Mouse (Mus musculus) frontal cortex, adult (tissue): ENCODE results near the gene Tat.
"Not testable (repeated sequence)": the region's sequence is repeated elsewhere in the genome, so short reads cannot be mapped to it uniquely, and the experiment has no call there.

Experiments
- ATAC-seq: cut with Nextera tagmentation; 2 replicates; pipeline ENCODE4 v1.9.2; 2017; ENCODE audit warnings: mild to moderate bottlenecking, moderate library complexity, mixed read lengths; ENCODE audit not compliant: low TSS enrichment

Gene Tat

GRCm38 (mm10) chr8:109983944-109984343 lies 6.3 kb upstream of the Tat start:
- ATAC-seq: no peak

GRCm38 (mm10) chr8:109986384-109986783 lies 3.9 kb upstream of the Tat start:
- no peak for ATAC-seq

DNA sequence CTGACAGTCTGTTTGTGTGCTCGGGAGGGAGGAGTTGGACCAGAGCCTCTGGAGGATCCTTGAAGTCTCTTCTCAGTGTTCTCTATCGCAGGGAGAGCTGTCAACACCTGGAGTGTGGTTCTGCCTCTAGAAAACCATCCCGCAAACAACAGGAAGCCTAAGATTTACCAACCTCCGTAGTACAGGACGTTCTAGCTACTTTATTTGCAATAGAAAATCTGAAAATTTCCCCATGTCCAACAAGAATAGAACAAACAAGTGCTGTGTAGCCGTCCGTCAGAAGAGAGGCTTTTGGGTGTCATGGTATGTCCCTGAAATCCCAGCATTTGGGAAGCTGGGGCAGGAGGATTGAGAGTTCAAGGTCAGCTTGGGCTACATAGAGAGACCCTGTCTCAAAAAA lies 2.5 kb upstream of the Tat start:
- ATAC-seq: no peak

DNA sequence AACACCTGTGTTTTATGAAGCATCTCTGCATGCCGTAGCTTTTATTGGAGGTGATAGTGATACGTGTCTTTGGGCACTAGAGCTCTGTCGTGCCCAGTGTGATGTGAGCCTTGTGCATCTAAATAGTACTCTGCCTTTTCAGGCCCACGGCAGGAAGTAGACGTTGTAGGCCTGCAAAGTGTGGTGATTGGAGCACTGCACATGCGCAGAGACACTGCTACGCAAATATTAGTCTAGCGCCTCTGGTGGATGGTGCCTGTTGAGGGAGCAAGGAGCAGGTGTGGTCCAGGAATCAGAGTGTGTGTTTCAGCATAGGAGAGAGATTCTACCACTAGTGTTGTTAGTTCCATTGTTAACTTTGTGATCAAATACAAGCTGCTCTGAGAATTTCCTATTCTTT lies 1.1 kb upstream of the Tat start:
- ATAC-seq: no peak

GRCm38 (mm10) chr8:109992166-109992565 lies 1.9 kb downstream of the Tat start:
- ATAC-seq: no peak

DNA sequence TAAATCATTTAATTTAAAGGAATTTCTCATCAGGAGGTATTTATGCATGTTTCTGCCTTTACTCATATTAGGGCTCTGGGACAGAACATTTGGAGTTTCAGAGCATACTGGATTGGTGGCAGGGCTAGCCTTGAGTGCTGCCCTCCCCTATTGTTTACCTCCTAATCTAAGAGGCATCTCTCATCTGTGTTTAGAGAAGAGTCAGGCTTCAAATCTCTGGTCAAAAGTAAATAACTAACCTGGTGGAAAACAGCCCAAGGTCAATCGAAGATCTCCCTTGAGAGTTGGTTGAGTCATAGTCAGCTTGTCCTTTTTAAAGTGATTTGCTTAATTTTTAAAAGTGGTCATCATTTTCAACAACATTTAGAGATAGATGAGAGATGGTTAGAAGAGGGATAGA lies 2.7 kb downstream of the Tat start:
- no peak for ATAC-seq

DNA sequence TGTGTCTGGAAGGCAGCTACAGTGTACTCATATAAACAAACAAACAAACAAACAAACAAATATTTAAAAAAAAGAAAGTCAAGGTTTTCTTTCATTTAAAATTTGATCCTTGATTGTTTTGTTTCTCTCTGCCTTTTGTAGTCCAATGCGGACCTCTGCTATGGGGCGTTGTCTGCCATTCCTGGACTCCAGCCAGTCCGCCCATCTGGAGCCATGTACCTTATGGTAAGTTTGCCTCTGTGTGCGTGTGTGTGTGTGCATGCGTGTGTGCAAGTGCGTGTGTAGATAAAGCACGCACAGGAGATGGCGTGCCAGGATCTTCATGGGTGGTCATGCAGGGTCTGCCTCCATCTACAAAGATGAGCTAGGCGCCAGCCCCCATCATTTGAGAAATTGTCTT lies 7.1 kb downstream of the Tat start:
- ATAC-seq: no peak

DNA sequence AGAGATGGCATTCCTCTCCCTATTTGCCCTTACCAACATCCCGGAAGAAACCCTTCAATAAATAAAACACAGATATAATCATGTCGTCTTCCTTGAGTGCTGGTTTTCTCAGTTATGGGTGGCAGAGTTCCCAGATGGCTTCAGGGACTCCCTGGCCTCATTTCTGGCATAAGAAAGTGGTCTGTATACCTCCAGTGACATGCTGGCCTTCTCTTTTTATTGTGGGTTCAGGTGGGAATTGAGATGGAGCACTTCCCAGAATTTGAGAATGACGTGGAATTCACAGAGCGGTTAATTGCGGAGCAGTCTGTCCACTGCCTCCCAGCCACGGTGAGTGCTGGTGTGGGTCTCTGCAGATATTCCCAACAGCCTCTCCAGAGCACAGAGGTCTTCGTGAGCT lies 7.8 kb downstream of the Tat start:
- ATAC-seq: no peak

- no peak for ATAC-seq
Measured at GRCm38 (mm10) chr8:109999974-110000373, 9.7 kb downstream of the Tat start.

DNA sequence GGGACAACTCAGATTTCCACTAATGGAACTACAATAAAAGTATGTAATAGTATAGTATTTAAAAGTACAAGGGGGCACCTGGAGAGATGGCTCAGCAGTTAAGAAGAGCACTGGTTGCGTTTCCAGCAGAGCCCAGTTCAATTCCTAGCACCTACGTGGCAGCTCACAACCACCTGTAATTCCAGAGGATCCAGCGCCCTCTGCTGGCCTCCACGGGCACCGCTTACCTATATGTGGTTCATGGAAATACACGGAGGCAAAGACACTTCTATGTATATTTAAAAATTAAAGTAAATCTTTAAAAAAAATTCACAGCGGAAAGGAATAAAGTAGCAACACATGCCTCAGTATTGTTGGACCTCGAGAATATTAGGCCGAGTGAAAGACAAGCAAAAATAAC lies 12.7 kb downstream of the Tat start:
- ATAC-seq: no peak

DNA sequence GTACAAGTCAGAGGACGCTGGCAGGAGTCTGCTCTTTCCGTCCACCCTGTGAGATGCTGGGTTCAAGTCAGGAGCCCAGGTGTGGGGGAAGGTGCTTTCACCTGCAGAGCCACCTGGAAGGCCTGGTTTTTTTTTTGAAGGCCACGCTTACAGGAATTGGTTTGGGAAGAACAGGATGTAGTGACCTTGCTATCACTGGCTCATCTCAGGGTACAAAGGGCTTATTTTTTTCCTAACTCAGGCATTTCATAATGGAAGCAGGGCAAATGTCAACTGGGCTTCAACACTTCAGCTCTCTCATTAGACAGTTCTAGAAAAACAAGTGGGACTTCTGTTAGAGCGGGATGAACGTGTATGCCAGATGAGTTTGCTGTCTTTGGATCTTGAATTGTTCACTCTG lies 14.1 kb downstream of the Tat start:
- ATAC-seq: no peak

GRCm38 (mm10) chr8:110006312-110007023 lies 16.2 kb downstream of the Tat start:
- peak; percentile 79 for ATAC-seq

DNA sequence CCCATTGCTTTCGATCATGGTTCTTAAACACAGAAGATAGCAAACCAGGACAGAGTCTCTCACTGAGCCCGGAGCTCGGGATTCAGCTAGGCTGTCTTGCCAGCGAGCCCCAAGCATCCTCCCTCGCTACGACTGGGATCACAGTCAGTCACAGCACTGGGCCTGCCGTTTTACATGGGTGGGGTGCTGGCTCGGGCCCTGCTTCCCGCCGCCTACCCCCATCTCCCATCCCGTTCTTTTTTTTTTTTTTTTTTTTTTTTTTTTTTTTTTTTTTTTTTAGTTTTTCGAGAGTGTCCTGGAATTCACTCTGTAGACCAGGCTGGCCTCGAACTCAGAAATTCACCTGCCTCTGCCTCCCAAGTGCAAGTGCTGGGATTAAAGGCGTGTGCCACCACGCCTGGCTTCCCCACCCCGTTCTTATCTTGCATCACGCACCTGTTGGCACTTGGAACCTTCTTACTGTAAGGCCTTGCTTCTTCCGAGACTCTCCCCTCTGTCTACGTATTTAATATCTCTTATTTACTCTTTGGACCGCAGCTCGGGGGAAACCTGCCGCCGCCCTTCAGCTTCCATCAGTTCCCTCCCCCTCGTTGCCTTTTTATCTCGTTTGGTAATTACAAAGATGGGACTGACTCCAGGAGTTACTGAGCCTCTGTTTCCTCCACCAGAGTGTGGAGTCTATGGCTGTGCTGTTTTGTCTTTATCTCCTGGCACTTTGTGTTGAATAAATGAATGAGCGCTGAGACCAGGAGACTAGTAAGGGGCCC lies 18.2 kb downstream of the Tat start:
- no peak for ATAC-seq

GRCm38 (mm10) chr8:110008995-110009446 lies 18.8 kb downstream of the Tat start:
- no peak for ATAC-seq

DNA sequence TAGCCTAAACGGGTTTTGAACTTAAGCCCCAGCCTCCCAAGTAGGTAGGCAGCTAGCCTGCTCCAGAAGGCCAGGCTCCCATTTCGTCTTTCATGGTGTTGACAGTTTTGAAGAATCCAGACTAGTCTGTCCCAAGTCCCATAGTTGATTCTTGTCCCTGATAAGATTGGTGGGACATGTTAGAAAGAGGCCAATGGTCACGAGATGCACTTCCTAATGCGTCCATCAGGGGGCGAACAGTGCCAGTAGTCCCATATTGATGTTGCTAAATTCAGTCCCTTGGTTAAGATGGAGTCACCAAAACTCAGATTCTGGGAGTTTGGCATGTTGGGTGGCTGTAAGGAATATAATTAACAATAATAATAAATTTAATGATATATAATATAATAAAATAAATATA lies 20.6 kb downstream of the Tat start:
- ATAC-seq: no peak

DNA sequence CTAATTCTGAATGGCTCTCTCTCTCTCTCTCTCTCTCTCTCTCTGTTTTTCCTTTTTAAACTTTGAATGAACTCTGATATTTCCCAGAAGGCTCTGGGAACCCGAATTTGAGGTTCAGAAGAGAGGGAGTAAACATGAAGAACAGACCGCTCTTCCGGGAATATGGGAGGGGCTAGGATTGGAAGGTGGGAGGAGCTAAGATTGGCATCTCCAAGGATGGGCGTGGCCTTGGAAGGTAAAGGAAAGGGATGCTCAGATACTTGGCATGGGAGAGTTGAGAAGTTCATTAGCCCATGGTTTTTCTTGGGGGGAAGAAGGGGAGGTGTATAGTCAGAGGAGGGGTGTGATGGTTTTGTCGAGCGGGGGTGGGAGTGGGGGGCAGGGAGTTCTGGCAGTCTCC lies 31.8 kb downstream of the Tat start:
- ATAC-seq: no peak

DNA sequence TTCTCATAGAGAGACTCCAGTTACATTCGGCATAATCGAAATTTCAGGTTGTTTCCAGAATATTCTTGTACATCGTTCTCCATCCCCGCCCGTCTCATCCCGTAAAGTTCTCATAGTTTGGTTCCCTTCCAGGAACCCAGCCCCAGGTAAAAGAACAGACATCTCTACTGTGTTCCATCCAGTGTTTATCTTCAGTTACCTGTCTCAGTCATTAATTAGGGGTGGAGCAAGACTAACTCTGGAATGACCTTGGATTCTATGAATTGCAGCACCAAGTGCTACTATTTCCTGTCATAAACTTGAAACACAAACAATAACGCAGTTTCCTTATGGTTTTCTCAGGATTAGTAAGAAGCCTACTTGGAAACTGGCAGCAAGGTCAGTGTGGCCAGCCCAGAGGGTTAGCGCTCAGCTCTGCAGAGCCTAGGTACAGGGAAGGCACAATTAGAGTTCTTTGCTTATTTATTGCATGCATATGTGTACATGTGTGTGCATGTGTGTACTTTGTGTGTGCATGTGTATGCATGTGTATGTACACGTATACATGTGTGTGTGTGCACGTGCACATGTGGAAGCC lies 32.6 kb downstream of the Tat start:
- no peak for ATAC-seq

- ATAC-seq: not testable (repeated sequence)
Measured at GRCm38 (mm10) chr8:110033771-110034170, 43.5 kb downstream of the Tat start.

DNA sequence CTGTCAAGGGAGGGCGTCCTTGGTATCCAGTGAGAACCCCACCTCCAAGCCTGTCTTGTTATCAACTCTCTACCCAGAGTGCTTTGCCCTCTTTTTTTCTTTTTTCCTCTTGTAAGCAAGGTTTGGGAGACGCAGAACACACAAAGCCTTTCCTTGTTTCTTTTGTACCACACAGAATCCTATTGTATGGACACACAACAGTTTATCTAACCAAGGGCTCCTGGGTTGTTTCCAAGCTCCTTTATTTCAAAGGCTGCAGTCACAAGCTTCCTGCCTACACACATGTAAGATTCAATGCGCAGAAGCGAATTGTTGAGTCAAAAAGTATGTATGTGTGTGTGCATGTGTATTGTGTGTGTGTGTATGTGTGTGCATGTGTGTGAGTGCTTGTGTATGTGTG lies 44.1 kb downstream of the Tat start:
- ATAC-seq: no peak; the same call in 1 of the 2 replicates

DNA sequence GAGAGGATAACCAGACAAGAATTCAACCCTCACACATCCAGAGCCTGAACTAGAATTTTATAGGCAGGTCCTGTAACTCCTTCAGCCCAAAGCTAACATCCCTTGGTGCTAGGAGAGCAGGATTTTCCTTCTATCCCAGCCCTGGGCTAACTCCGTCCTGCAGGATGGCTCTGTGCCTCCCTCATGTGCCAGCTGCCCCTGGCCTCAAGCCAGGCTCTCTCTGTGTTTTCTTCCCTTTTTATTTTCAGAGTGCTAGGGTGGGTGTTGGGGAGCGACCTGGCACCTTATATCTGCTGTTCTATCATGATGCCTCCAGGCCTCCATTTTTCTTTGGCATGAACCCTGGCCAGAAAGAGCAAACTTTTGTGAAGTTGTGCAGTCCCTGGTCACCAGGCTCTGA lies 45.9 kb downstream of the Tat start:
- no peak for ATAC-seq

GRCm38 (mm10) chr8:110039216-110039615 lies 49.0 kb downstream of the Tat start:
- ATAC-seq: 0 out of 2 replicates have a peak, but pooled peaks have one; percentile 41

GRCm38 (mm10) chr8:110039659-110040058 lies 49.4 kb downstream of the Tat start, which contains the start of gene Chst4:
TSS of gene Chst4 (minus strand) at chr8:110039740.
- no peak for ATAC-seq

GRCm38 (mm10) chr8:110040509-110040908 lies 50.3 kb downstream of the Tat start:
- no peak for ATAC-seq
